Mouse (Mus musculus): ENCODE measurements around the gene Rimbp2.

GRCm38 (mm10) chr5:128730634-128731033, 222.7 kb downstream of the Rimbp2 start:
- TF ChIP-seq MAFK (IDR thresholded peaks at IDR 0.05; ENCODE audit: borderline replicate concordance, low read depth, low read length) = no peak
- no peak for TF ChIP-seq POLR2AphosphoS2 (IDR thresholded peaks at IDR 0.05; ENCODE audit: low read length)
- no peak for TF ChIP-seq POLR2A (IDR thresholded peaks at IDR 0.05; ENCODE audit: control insufficient read depth in 1 of 2, insufficient read depth in 1 of 2, low read depth in 1 of 2, low read length in 2 of 2, poor library complexity in 1 of 2)
- TF ChIP-seq CTCF (IDR thresholded peaks at IDR 0.05 in 2 of 3, conservative IDR thresholded peaks at IDR 0.05 in 1 of 3; ENCODE audit: control insufficient read depth in 1 of 3, insufficient read depth in 1 of 3, low read depth in 2 of 3, low read length in 3 of 3, poor library complexity in 1 of 3, severe bottlenecking in 1 of 3) = peak; percentile 3 to 28 (median 19); a peak in 2 of 6 replicates
- TF ChIP-seq TCF12 (IDR thresholded peaks at IDR 0.05; ENCODE audit: low read depth, low read length) = no peak
- no peak for TF ChIP-seq EP300 (IDR thresholded peaks at IDR 0.05; ENCODE audit: low read depth in 1 of 2, low read length in 2 of 2)
- TF ChIP-seq SMC3 (IDR thresholded peaks at IDR 0.05; ENCODE audit: low read depth, low read length) = no peak
- no peak for TF ChIP-seq TAL1 (IDR thresholded peaks at IDR 0.05; ENCODE audit: low read length)
- no peak for TF ChIP-seq MYC (IDR thresholded peaks at IDR 0.05; ENCODE audit: low read depth, low read length)
- TF ChIP-seq GATA1 (IDR thresholded peaks at IDR 0.05; ENCODE audit: low read depth, low read length) = no peak
- TF ChIP-seq ZC3H11A (IDR thresholded peaks at IDR 0.05; ENCODE audit: low read depth, low read length) = no peak
- no peak for TF ChIP-seq ETS1 (IDR thresholded peaks at IDR 0.05; ENCODE audit: low read depth, low read length)

Measured in MEL (cell line).